45 mouse cellular contexts compared by ENCODE assay signal in genomic region chr11:26622727-26623126, GRCm38 (mm10). TPM values are rescaled to one million over a fixed set of nuclear protein-coding genes. Genes with fewer than 3 reads are reported as not detected.
"Had no signal": no experiment of that assay in that cellular context is flagged by ENCODE, and none has a peak within 500 bp of the region (broad histone marks: within the 10 kb centered on the region; RNA-seq: fewer than 3 reads in every experiment).

No protein-coding gene starts in this region.

- DNase-seq: left cerebral cortex, postnatal 4 days; liver; liver, embryonic 13.5 days; liver, postnatal 0 days; lung, adult 18-20 months; lung, adult 2 months; lung, embryonic 14.5 days; lung, postnatal 10 days; lung, postnatal 14 days; lung, postnatal 36 days; lung, postnatal 4 days; midbrain, embryonic 14.5 days had no signal

- H3K4me3 ChIP-seq: limb, embryonic 10.5 days; limb, embryonic 12.5 days; limb, embryonic 13.5 days; limb, embryonic 15.5 days; liver, embryonic 12.5 days; liver, embryonic 13.5 days; liver, embryonic 15.5 days; lung, embryonic 15.5 days; megakaryocyte, embryonic 14.5 days; midbrain, embryonic 10.5 days; midbrain, embryonic 12.5 days; midbrain, embryonic 13.5 days; midbrain, embryonic 15.5 days; myocyte; neural tube, embryonic 12.5 days had no signal

- H3K36me3 ChIP-seq: limb, embryonic 10.5 days; limb, embryonic 12.5 days; limb, embryonic 13.5 days; limb, embryonic 15.5 days; liver, embryonic 12.5 days; liver, embryonic 13.5 days; liver, embryonic 15.5 days; lung, embryonic 15.5 days; midbrain, embryonic 10.5 days; midbrain, embryonic 12.5 days; midbrain, embryonic 13.5 days; midbrain, embryonic 15.5 days; neural tube, embryonic 12.5 days had no signal

- H3K9ac ChIP-seq: limb, embryonic 12.5 days; limb, embryonic 13.5 days; limb, embryonic 15.5 days; liver, embryonic 12.5 days; liver, embryonic 13.5 days; liver, embryonic 14.5 days; liver, embryonic 15.5 days; liver, postnatal 0 days; lung, embryonic 14.5 days; lung, embryonic 15.5 days; midbrain, embryonic 12.5 days; midbrain, embryonic 13.5 days; midbrain, embryonic 15.5 days; neural tube, embryonic 12.5 days had no signal

- H3K27ac ChIP-seq: limb, embryonic 10.5 days; limb, embryonic 12.5 days; limb, embryonic 13.5 days; limb, embryonic 15.5 days; liver, embryonic 12.5 days; liver, embryonic 13.5 days; liver, embryonic 14.5 days; liver, embryonic 15.5 days; lung, embryonic 15.5 days; macrophage; midbrain, embryonic 10.5 days; midbrain, embryonic 12.5 days; midbrain, embryonic 13.5 days; midbrain, embryonic 15.5 days; neural tube, embryonic 12.5 days had no signal

- H3K9me3 ChIP-seq: limb, embryonic 10.5 days; limb, embryonic 12.5 days; limb, embryonic 13.5 days; limb, embryonic 15.5 days; liver, embryonic 12.5 days; liver, embryonic 13.5 days; liver, embryonic 15.5 days; lung, embryonic 15.5 days; megakaryocyte, embryonic 14.5 days; midbrain, embryonic 10.5 days; midbrain, embryonic 12.5 days; midbrain, embryonic 13.5 days; midbrain, embryonic 15.5 days; neural tube, embryonic 12.5 days had no signal

- H3K27me3 ChIP-seq: limb, embryonic 12.5 days; limb, embryonic 13.5 days; limb, embryonic 15.5 days; liver, embryonic 12.5 days; liver, embryonic 13.5 days; liver, embryonic 15.5 days; lung, embryonic 15.5 days; megakaryocyte, embryonic 14.5 days; midbrain, embryonic 12.5 days; midbrain, embryonic 13.5 days; midbrain, embryonic 15.5 days; neural tube, embryonic 12.5 days had no signal

- H3K4me1 ChIP-seq: limb, embryonic 10.5 days; limb, embryonic 12.5 days; limb, embryonic 13.5 days; limb, embryonic 15.5 days; liver, embryonic 12.5 days; liver, embryonic 13.5 days; liver, embryonic 15.5 days; lung, embryonic 15.5 days; megakaryocyte, embryonic 14.5 days; midbrain, embryonic 10.5 days; midbrain, embryonic 12.5 days; midbrain, embryonic 13.5 days; midbrain, embryonic 15.5 days; neural tube, embryonic 12.5 days had no signal

RNA-seq across cellular contexts. Expression of gene Gm6899, which starts 29.7 kb away (rescaled TPM):
- total RNA-seq: left cerebral cortex, postnatal 10 days; left cerebral cortex, postnatal 14 days; left cerebral cortex, postnatal 25 days; left cerebral cortex, postnatal 36 days; left cerebral cortex, postnatal 4 days; liver, adult 2 months; megakaryocyte progenitor cell, adult 5-6 weeks; megakaryocyte, adult 5-6 weeks; megakaryocyte-erythroid progenitor cell, adult 5-6 weeks; midbrain, postnatal 0 days; monocyte, adult 5-6 weeks had no signal
- polyA plus RNA-seq: limb, embryonic 10.5 days; limb, embryonic 11.5 days; limb, embryonic 12.5 days; limb, embryonic 13.5 days; limb, embryonic 14.5 days; limb, embryonic 15.5 days; liver, adult 2 months; liver, embryonic 11.5 days; liver, embryonic 12.5 days; liver, embryonic 14.5 days; liver, embryonic 15.5 days; liver, postnatal 0 days; lung, adult 2 months; lung, embryonic 14.5 days; lung, embryonic 15.5 days; lung, embryonic 16.5 days; macrophage; midbrain, embryonic 11.5 days; midbrain, embryonic 12.5 days; midbrain, embryonic 13.5 days; midbrain, embryonic 14.5 days; midbrain, embryonic 15.5 days; midbrain, embryonic 16.5 days; midbrain, postnatal 0 days; myocyte; neural tube, embryonic 11.5 days; neural tube, embryonic 12.5 days had no signal
